Mouse (Mus musculus): ENCODE measurements at regions not wholly inside any gene's neighbourhood (a gene's known extent, or its start where the extent isn't known, plus 50 kb on each side); places are given as distances from the start of the nearest gene placed in this dataset.

DNA sequence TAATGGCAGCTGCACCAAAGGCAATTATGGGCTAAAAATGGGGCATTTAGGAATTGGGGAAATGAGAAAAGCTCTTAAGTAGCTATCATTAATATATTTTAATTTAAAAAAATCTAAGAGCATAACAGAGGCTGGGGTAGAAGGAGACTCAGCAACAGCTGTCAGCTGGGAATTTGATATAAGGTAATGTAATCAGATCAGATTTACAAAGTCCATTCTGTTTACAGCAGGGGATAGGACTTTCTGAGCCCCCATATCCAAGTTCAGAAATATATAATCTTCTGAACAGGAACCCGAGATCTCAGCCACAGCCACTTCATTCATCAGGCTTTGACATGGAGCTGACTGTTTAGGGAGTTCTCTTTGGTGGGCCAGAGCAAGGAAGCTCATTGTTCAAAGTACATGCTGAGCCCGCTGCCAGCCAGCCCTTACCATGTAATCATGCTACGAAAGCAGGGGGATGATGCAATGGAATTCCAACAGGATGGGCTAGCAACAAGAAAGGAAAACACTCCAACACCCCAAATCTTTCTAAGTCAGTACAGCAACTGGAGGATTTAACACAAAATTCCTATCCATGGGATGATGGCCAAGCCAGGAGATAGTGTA lies 157.9 kb downstream of the Gsdmc2 start:
- no peaks in the 10 kb centered on the region for H3K27me3 ChIP-seq (replicated peaks)
- dilution Hi-C loops (cut with MboI; ENCODE audit: extremely low pct_ligation_motif_present, extremely low pct_unique_long_range_greater_than_20kb, low sequenced_read_pairs), result no loop called here
- no peak overlapping the region for H3K27ac ChIP-seq (ENCODE audit: insufficient read depth, low read depth)
- DNase-seq (ENCODE audit: extremely low read depth), result no peak
- no peak overlapping the region for H3K4me2 ChIP-seq (ENCODE audit: insufficient read depth, low read depth, poor library complexity, severe bottlenecking)
- peaks cover 2 to 9% of the 10 kb centered on the region in 2 experiments; a peak in 2 of 4 replicates for H3K4me1 ChIP-seq (ENCODE audit: control insufficient read depth in 1 of 2, insufficient read depth in 2 of 2)
- TF ChIP-seq MYC (IDR thresholded peaks at IDR 0.05; ENCODE audit: low read depth, low read length) (no peak), MAX (IDR thresholded peaks at IDR 0.05; ENCODE audit: low read length) (no peak), RCOR1 (conservative IDR thresholded peaks at IDR 0.05; ENCODE audit: low read depth, low read length) (no peak), PAX5 (IDR thresholded peaks at IDR 0.05; ENCODE audit: low read length) (no peak), RAD21 (IDR thresholded peaks at IDR 0.05; ENCODE audit: low read depth, low read length) (no peak), USF2 (conservative IDR thresholded peaks at IDR 0.05; ENCODE audit: low read depth, low read length) (no peak), MAFK (IDR thresholded peaks at IDR 0.05; ENCODE audit: insufficient replicate concordance, low read length) (no peak), MXI1 (IDR thresholded peaks at IDR 0.05; ENCODE audit: low read depth, low read length) (no peak), JUN (IDR thresholded peaks at IDR 0.05; ENCODE audit: insufficient read depth, low read depth, low read length) (no peak), GABPA (IDR thresholded peaks at IDR 0.05; ENCODE audit: insufficient replicate concordance, low read depth, low read length) (no peak), E2F4 (IDR thresholded peaks at IDR 0.05; ENCODE audit: insufficient replicate concordance, low read depth, low read length) (no peak), JUND (conservative IDR thresholded peaks at IDR 0.05; ENCODE audit: low read depth, low read length) (no peak), HCFC1 (IDR thresholded peaks at IDR 0.05; ENCODE audit: low read depth, low read length) (no peak), POLR2A (IDR thresholded peaks at IDR 0.05; ENCODE audit: low read depth, low read length) (no peak), USF1 (IDR thresholded peaks at IDR 0.05; ENCODE audit: low read depth, low read length) (no peak), CHD2 (IDR thresholded peaks at IDR 0.05; ENCODE audit: low read length) (no peak), MEF2A (IDR thresholded peaks at IDR 0.05; ENCODE audit: borderline replicate concordance, low read depth, low read length) (no peak), NRF1 (IDR thresholded peaks at IDR 0.05; ENCODE audit: low read depth, low read length) (no peak), EP300 (IDR thresholded peaks at IDR 0.05; ENCODE audit: low read length) (no peak)
- in situ Hi-C loops (cut with MboI; ENCODE audit: low pct_ligation_motif_present, low pct_unique_long_range_greater_than_20kb, low sequenced_read_pairs), result no loop called here
- H3K79me2 ChIP-seq (replicated peaks; ENCODE audit: control insufficient read depth, extremely low read depth, insufficient read depth, poor library complexity, severe bottlenecking), result no peaks in the 10 kb centered on the region
- no peak overlapping the region for H3K9ac ChIP-seq (ENCODE audit: insufficient read depth, low read depth)
- no peak overlapping the region for H3K4me3 ChIP-seq (replicated peaks in 1 of 3; ENCODE audit: low read depth in 2 of 3, low read length in 2 of 3, poor library complexity in 1 of 3)
- H3K36me3 ChIP-seq (replicated peaks in 1 of 2; ENCODE audit: control insufficient read depth in 1 of 2, insufficient read depth in 1 of 2, low read length in 1 of 2), result no peaks in the 10 kb centered on the region
- no peaks in the 10 kb centered on the region for H3K9me3 ChIP-seq (replicated peaks; ENCODE audit: low read length)

GRCm38 (mm10) chr15:63679984-63680925 lies 164.7 kb downstream of the Gsdmc2 start:
- TF ChIP-seq PAX5 (IDR thresholded peaks at IDR 0.05; ENCODE audit: low read length), result no peak
- no peak for TF ChIP-seq JUN (IDR thresholded peaks at IDR 0.05; ENCODE audit: insufficient read depth, low read depth, low read length)
- TF ChIP-seq RCOR1 (conservative IDR thresholded peaks at IDR 0.05; ENCODE audit: low read depth, low read length), result no peak
- no peak for TF ChIP-seq ETS1 (conservative IDR thresholded peaks at IDR 0.05; ENCODE audit: low read depth, low read length)
- TF ChIP-seq CTCF (conservative IDR thresholded peaks at IDR 0.05 in 1 of 2, IDR thresholded peaks at IDR 0.05 in 1 of 2; ENCODE audit: low read depth in 2 of 2, low read length in 2 of 2), result no peak
- Histone ChIP-seq H3K27ac (ENCODE audit: insufficient read depth, low read depth) (no peak overlapping the region), H3K36me3 (replicated peaks in 1 of 2; ENCODE audit: control insufficient read depth in 1 of 2, insufficient read depth in 1 of 2, low read length in 1 of 2) (no peaks in the 10 kb centered on the region), H3K79me2 (replicated peaks; ENCODE audit: control insufficient read depth, extremely low read depth, insufficient read depth, poor library complexity, severe bottlenecking) (no peaks in the 10 kb centered on the region), H3K27me3 (replicated peaks) (no peaks in the 10 kb centered on the region), H3K9ac (ENCODE audit: insufficient read depth, low read depth) (no peak overlapping the region), H3K4me1 (ENCODE audit: control insufficient read depth in 1 of 2, insufficient read depth in 2 of 2) (peaks cover 3 to 13% of the 10 kb centered on the region in 2 experiments; a peak in 3 of 4 replicates), H3K4me3 (replicated peaks in 1 of 3; ENCODE audit: low read depth in 2 of 3, low read length in 2 of 3, poor library complexity in 1 of 3) (no peak overlapping the region), H3K9me3 (replicated peaks; ENCODE audit: low read length) (no peaks in the 10 kb centered on the region), H3K4me2 (ENCODE audit: insufficient read depth, low read depth, poor library complexity, severe bottlenecking) (no peak overlapping the region)
- DNase-seq (ENCODE audit: extremely low read depth), result no peak
- in situ Hi-C loops (cut with MboI; ENCODE audit: low pct_ligation_motif_present, low pct_unique_long_range_greater_than_20kb, low sequenced_read_pairs), result no loop called here
- dilution Hi-C loops (cut with MboI; ENCODE audit: extremely low pct_ligation_motif_present, extremely low pct_unique_long_range_greater_than_20kb, low sequenced_read_pairs), result no loop called here
